Mouse (Mus musculus) E14TG2a.4 (cell line): Measurements from ENCODE around the gene Slc4a1ap.

Experiments
- H3K27me3 ChIP-seq: 2 replicates; pipeline ENCODE4 v1.6.1; 2014; ENCODE audit warnings: low read length, control low read depth; ENCODE audit not compliant: insufficient read depth
- H3K36me3 ChIP-seq: 2 replicates; pipeline ENCODE4 v1.6.1; 2014; ENCODE audit warnings: low read length, control low read depth; ENCODE audit not compliant: insufficient read depth
- H3K4me1 ChIP-seq: replicated peaks from 2 replicates; pipeline ENCODE4 v1.6.1; 2014; ENCODE audit warnings: low read depth, low read length, control low read depth
- H3K4me3 ChIP-seq: replicated peaks from 2 replicates; pipeline ENCODE4 v1.5.1; 2014; ENCODE audit warnings: mild to moderate bottlenecking, low read length
- H3K9me3 ChIP-seq: 2 replicates; pipeline ENCODE4 v1.6.1; 2014; ENCODE audit warnings: low read length, control low read depth
- CTCF ChIP-seq: conservative IDR thresholded peaks from 2 replicates; pipeline ENCODE4 v1.5.1; 2014; ENCODE audit warnings: low read length
- NANOG ChIP-seq: IDR thresholded peaks from 2 replicates; pipeline ENCODE4 v1.6.1; 2014; ENCODE audit warnings: borderline replicate concordance, low read length, mixed read lengths
- POU5F1 ChIP-seq: IDR thresholded peaks from 2 replicates; pipeline ENCODE4 v1.6.1; 2014; ENCODE audit warnings: low read length, borderline replicate concordance

Gene Slc4a1ap

DNA sequence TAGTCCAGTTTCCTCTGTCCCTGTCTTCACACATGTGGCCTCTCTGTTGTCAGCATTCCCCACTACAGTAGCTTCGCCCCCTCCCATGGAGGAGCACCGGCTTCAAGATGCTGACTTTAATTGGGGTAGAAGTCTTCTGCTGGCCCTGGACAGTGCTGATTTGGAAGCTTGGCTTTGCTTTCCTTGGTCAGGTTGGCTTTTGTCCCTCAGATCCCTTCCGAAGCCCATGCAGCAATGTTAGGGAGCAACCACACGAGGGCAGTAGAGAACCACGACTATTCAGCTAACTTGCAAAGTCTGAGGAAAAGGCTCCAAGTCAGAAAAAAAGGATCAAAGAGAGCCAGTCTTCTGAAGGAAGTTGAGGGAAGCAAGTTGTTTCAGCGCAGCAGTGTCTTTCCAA is 36.7 kb downstream of the Slc4a1ap start:
- Histone ChIP-seq H3K36me3 (peaks cover 27% of the 10 kb centered on the region), H3K4me3 (no peak overlapping the region), H3K27me3 (no peaks in the 10 kb centered on the region), H3K9me3 (no peaks in the 10 kb centered on the region), H3K4me1 (peaks cover 52% of the 10 kb centered on the region)
- TF ChIP-seq NANOG, result no peak
- no peak for TF ChIP-seq POU5F1
- peak; percentile 85 for TF ChIP-seq CTCF

DNA sequence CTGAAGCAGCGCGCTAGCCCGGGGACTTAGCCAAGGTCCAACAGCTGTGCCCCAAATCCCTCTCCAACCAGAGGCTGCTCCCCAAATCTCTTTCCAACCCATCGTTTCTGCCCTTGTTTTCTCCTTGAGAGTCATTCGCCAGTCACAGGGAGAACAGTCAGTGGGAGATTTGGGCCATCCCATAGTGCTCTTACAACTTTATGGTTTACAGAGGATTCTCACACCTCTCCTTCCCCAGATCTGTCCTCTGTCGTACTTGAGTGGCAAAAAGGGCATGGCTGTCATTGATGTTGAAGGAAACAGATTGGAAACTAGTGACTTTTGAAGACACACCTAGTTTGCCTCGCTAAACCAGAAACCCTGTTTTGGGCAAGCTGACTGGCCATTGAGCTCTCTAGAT is 37.1 kb downstream of the Slc4a1ap start:
- no peaks in the 10 kb centered on the region for H3K27me3 ChIP-seq
- peaks cover 27% of the 10 kb centered on the region for H3K36me3 ChIP-seq
- peak; percentile 50; the same call in 1 of the 2 replicates for TF ChIP-seq NANOG
- no peak for TF ChIP-seq POU5F1
- peaks cover 48% of the 10 kb centered on the region for H3K4me1 ChIP-seq
- H3K4me3 ChIP-seq, result no peak overlapping the region
- H3K9me3 ChIP-seq, result no peaks in the 10 kb centered on the region

DNA sequence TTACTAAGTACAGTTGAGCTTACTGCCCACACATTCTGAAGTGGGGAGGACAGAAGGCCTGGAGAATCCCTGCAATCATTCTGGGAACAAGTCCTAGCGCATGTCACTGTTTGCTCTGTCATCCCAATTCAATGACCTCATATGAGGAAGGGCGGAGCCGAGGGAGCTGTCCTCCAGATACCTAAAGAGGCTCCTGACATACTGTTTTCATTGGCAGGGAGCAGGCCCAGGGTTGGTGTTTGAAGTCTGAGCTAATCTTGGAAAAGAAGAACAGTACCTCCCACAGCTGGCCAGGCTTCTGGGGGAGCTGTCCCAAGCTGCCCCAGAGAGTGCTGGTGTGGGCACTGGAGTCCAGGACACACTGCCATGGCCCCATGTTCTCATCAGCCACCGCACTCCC is 38.2 kb downstream of the Slc4a1ap start:
- no peak for TF ChIP-seq POU5F1
- no peak for TF ChIP-seq NANOG
- no peak for TF ChIP-seq CTCF
- no peak overlapping the region for H3K4me3 ChIP-seq

DNA sequence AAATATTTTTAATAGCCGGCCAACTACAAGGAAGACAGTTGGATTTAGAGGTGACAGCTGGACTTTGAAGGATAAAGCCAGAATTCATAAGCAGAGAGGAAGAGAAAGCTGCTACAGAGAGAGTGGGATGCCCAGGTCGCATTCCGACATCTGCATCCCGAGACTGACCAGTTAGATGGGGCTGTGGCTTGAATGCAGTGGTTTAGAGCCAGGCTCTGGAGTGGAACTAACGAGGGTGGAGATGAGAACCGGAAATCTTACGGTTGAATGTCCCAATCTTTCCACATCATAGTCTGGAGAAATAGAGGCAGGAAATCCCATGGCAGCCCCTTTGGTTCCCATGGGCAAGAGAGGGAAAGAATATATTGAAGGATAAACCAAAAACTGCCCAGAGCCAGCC is 39.2 kb downstream of the Slc4a1ap start:
- no peak for TF ChIP-seq POU5F1
- TF ChIP-seq CTCF, result no peak
- TF ChIP-seq NANOG, result no peak
- Histone ChIP-seq H3K4me3 (no peak overlapping the region), H3K4me1 (peaks cover 37% of the 10 kb centered on the region), H3K36me3 (peaks cover 20% of the 10 kb centered on the region), H3K9me3 (no peaks in the 10 kb centered on the region), H3K27me3 (peaks cover 5% of the 10 kb centered on the region)

More for the DNA sequence above, 38.2 kb downstream of the Slc4a1ap start:
- Histone ChIP-seq H3K36me3 (peaks cover 27% of the 10 kb centered on the region), H3K4me1 (peaks cover 40% of the 10 kb centered on the region), H3K27me3 (no peaks in the 10 kb centered on the region; the same call in 1 of the 2 replicates), H3K9me3 (no peaks in the 10 kb centered on the region)

DNA sequence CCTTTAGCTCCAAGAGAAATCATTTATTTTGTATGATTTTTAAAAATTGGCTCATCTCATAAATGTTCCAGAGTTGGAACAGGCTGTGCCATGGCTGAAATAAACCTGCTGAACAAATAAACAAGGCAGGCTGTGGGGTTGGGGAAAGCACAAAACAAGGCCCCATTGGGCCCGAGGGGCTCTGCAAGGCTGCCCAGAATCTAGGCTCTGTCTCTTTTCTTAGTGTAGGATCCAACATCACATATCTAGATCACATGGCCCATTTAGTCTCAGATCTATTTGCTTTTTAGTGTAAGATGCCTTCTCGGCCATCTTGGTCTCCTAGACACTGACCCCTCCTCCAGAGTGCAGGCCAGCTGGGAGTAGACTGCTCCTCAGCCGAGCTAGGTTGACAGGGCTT is 39.7 kb downstream of the Slc4a1ap start:
- Histone ChIP-seq H3K36me3 (peaks cover 20% of the 10 kb centered on the region), H3K4me1 (peaks cover 40% of the 10 kb centered on the region), H3K27me3 (peaks cover 8% of the 10 kb centered on the region), H3K9me3 (no peaks in the 10 kb centered on the region), H3K4me3 (no peak overlapping the region)
- TF ChIP-seq POU5F1, result no peak
- no peak for TF ChIP-seq NANOG
- no peak for TF ChIP-seq CTCF

DNA sequence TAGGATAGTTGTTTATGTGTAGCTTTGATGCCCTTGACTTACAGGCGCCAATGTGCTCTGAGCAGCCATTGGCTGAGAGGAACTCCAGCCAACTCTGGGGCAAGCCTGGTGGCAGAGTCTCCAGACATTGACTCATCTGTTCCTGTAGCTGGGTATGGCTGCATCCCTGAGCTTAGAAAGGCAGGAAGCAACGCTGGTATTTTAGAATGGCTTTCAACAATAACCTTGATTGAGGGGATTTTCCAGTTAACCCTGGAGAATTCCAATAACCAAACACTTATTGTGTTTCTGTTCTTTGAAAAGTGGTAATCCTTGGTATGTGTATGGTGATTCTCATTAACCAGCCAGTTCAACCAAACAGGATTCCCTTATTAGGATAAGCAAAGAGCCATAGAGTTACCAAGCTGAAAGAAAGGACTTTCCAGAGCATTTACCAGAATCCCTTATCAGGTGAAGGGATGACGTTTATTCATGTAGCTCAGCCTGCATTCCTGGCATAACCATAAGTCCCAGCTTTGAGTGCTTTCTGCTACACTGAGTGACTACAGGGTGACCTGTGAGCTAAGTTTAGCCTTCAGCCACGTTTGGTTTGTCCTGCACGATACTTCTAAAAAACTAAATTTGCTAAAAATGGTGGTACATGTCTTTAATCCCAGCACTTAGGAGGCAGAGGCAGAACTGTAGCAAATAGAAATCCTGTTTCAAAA is 41.3 kb downstream of the Slc4a1ap start:
- H3K4me1 ChIP-seq, result peaks cover 37% of the 10 kb centered on the region

DNA sequence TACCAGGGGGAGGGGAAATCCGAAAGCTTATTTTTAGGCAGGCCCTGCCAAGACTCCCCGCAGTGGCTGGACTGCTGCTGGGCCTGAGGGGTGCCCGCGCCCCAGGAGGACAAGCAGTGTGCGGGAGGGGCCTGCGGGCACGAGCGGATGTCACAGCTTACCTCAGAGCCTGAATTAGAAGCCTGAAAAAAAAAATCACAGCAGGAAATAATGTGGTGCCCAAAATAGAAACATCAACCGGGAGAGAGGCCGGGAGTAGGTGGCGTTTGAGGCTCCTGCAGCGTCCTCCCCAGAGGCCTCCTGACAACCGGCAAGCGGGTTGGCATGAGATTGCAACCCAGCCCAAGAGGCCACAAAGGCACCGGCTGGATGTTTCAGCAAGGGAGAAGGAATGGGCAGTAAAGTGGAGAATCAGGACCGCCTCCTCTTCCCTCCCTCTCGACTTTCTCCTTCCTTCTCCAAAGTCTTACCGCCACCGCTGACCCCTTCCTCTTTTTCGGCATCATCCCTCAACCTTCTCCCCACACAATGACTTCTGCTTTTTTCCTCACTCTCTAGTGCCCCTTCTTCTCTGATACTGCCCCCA is 44.3 kb downstream of the Slc4a1ap start:
- TF ChIP-seq NANOG (no peak), POU5F1 (no peak), CTCF (no peak)

More for the DNA sequence above, 41.3 kb downstream of the Slc4a1ap start:
- H3K4me3 ChIP-seq, result no peak overlapping the region
- peaks cover 15% of the 10 kb centered on the region for H3K27me3 ChIP-seq
- TF ChIP-seq CTCF (no peak), NANOG (no peak), POU5F1 (no peak)
- peaks cover 3% of the 10 kb centered on the region; the same call in 1 of the 2 replicates for H3K36me3 ChIP-seq
- H3K9me3 ChIP-seq, result no peaks in the 10 kb centered on the region

DNA sequence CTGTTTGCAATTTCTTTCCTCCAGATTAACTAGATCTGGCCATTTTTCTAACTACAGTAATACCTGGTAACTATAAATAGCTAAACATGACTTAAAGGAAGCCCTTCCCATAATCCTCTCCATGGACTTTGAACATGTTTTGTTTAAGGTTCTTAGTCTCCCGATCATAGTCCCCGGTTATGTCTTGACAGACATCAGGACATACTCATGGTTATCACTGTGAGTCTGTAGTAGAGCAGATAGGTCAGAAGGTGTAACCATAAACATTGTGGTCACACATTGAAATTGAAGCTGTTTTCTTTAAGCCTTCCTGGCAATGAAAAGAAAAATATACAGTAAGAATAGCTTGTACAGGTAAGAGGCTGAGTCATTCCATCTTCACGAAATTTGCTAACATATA is 46.9 kb downstream of the Slc4a1ap start:
- Histone ChIP-seq H3K27me3 (peaks cover 25% of the 10 kb centered on the region), H3K4me3 (no peak overlapping the region), H3K4me1 (peaks cover 17% of the 10 kb centered on the region), H3K9me3 (no peaks in the 10 kb centered on the region), H3K36me3 (no peaks in the 10 kb centered on the region)
- TF ChIP-seq NANOG (no peak), CTCF (no peak), POU5F1 (no peak)

More for the DNA sequence above, 44.3 kb downstream of the Slc4a1ap start:
- Histone ChIP-seq H3K4me1 (peaks cover 17% of the 10 kb centered on the region), H3K4me3 (peak overlapping the region; percentile 64), H3K27me3 (peaks cover 15% of the 10 kb centered on the region), H3K9me3 (no peaks in the 10 kb centered on the region), H3K36me3 (no peaks in the 10 kb centered on the region)
